Mouse (Mus musculus) ovary, postnatal 14 days (tissue): ENCODE measurements around the gene Rcl1.

Experiments
- DNase-seq: peaks from one replicate; pipeline ENCODE4 v3.0.0; 2022; ENCODE audit warnings: low spot score

The Rcl1 gene

GRCm38 (mm10) chr19:29100874-29101542 lies at the start of gene Rcl1:
Gene Rcl1 (plus strand): TSS chr19:29101375.
- peak; percentile 80 for DNase-seq

GRCm38 (mm10) chr19:29052786-29053185 lies 48.4 kb upstream of the Rcl1 start:
- DNase-seq, result no peak

DNA sequence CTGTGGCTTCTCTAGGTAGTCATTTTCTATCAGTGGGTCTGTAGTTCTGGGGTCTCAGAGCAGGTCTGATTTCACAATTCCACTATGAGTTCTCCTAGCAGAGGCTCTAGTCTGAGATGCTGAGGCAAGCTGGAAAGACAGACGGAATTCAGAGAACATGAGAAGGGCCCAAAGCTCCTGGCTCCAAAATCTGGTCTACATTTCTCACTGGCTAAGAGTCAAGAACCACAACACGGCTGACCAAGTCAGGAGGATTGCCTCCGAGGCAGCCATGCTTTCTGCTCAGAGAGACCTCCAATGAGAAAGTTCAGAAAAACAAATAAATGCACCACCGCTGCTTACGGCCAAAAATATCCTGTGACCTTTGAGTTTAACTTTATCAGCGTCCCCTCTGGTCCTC lies 46.6 kb upstream of the Rcl1 start:
- no peak for DNase-seq

- no peak for DNase-seq
Observed at GRCm38 (mm10) chr19:29055469-29055868, 45.7 kb upstream of the Rcl1 start.

DNA sequence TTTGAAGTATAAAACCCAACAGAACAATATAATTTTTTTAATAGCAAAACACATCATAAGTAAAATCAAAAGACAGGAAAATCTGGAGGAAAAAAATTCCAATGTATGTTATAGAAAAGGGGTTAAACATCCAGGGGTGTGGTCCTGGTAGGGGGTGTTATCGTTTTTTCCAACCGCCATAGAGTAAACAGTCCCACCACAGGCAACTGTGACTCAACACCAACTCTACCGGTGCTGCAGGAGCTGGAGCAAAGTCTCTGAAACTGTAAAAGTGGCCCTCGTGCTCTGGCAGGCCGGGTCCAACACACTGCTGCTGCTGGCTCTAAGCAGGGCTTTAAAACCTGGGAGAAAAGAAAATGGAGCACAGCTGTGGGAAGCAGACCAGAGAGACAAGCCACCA lies 42.4 kb upstream of the Rcl1 start:
- no peak for DNase-seq

GRCm38 (mm10) chr19:29059688-29060087 lies 41.5 kb upstream of the Rcl1 start:
- no peak for DNase-seq

DNA sequence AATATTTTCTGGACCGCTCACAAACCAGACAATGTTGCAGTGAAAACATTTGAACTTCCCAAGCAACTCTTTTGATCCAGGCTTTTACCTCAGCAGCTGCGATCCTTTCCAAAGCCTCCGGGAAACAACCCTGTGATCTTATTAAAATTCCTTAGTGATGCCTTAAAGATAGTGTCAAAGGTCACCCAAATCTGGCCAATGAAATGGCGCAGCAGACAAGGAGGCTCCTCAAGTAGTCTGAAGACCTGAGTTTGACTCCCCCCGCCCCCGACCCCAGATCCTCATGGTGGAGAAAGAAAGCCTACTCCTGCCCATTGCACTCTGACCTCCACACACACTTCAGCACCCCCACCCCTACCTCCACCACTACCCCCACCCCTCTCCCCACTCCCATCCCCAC lies 40.9 kb upstream of the Rcl1 start:
- no peak for DNase-seq

DNA sequence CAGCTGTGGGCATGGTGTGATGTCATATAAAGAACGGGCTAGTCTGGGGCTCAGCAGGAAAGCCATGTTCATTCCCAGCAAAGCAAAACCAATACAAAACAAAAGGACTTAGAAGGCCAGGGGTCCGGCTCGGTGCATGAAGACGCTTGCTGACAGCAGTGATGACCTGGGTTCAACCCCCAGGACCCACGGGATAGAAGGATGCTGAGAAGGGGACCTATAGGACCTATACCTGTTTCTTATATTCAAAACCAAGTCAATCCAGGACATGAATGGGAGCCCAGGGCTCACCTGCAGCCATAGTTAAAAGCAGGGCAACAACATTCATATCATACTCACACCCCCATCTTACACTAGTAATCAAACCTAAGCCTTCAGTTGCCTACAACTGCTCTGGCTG lies 38.2 kb upstream of the Rcl1 start:
- DNase-seq, result no peak

GRCm38 (mm10) chr19:29063577-29064363 lies 37.4 kb upstream of the Rcl1 start:
- DNase-seq, result peak; percentile 94

DNA sequence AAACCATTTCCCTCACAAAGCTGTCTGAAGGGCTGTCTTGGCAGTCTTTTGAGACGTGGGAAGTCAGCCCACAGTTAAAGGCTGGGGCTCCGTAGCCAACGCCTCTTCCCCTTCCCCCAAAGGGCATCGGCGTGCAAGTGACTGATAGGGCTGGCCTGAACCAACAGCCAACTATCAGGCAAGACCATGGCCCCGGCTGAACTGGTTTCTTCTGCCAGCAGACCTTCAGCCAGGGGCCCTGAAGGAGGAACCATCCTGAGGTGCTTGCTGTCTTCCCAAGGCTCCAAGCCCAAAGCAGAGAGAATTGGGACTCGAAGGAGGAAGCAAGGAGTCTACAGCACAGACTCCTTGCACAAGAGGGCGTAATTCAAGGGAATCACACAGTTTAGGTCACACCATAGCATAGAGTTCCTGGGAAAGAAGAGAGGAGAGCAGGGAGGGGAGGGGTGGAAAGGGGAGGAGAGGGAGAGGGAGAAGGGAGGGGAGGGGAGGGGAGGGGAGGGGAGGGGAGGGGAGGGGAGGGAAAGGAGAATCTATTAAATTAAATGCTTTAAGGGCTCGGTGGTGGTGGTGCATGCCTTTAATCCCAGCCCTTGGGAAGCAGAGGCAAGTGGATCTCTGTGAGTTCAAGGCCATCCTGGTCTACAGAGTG lies 36.6 kb upstream of the Rcl1 start:
- DNase-seq, result peak; percentile 20

DNA sequence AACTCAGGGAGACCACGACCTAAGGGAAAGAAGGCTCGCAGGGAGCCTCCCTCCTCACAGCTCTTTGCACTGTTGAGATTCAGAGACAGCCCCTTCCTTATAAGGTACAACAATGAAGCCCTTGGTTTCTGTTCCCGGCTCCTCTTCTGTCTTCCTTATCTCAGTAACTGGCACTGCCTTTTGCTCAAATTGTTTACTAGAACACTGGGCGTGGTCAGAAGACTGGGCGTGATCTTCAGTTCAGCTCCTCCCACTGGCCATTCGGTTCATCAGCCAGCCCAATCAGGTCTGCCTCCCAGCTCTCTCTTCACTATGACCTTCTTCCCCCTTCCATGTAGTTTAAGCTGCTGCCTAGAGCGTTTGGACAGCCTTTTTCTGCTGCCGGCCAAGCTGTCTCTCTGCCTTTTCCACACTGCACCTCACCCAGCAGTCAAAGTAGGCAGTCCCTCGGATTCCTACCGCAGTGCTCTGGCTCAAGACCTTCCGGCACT lies 34.1 kb upstream of the Rcl1 start:
- peak; percentile 31 for DNase-seq

DNA sequence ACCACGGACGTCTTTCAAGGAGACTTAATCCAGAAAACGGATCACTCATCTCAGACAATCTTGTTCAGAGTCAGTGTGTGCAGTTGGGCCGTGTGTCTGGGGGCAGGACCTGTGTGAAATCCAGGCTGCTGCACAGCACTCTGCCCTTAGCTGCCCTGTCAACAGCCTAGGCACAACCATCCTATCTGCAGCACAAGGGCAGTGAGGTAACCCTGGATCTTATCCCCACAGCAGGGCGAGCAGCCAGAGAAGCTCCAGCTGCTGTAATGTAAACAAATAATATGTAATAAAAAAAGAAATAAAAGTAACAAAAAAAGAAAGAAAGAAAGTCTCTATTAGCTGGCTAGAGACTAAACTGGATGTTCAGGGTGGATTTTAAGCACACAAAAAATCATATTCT lies 32.0 kb upstream of the Rcl1 start:
- DNase-seq, result no peak

DNA sequence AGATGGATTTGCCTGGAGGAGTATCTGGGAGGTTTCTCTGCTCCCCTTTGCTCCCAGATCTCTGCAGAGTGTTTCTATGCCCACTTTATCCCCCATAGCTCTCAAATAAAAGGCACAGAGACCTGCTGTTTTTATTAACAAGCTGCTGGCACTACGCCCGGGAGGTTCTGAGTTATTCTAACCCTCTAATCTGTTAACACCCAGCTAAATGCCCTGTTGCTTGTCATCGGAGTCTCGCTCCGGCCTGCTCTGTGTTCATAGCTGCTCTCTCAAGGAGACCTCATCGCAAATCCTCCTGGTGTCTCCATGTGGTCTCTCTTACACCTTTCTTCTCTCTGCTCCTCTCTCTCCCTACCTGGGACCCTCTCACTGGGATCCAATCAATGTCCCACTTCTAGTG lies 26.4 kb upstream of the Rcl1 start:
- DNase-seq, result peak; percentile 21

DNA sequence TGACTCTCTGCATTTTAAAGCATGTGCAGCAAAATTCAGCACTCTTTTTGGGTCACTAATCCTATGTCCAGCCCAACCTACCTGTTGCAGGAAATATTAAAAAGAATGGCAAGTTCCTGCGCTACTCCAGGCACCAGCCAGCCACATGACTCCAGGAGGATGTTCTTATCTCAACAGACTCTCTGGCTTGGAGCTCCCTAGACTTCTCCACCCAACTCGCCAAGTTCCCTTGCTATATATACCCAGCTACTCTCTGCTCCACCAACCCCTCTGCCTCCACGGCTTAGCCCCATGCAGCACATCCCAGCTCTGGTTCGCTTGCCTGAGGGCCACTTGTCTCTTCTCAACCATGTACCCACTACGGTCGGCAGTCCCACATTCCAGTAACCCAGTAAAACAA lies 12.5 kb upstream of the Rcl1 start:
- DNase-seq, result no peak

DNA sequence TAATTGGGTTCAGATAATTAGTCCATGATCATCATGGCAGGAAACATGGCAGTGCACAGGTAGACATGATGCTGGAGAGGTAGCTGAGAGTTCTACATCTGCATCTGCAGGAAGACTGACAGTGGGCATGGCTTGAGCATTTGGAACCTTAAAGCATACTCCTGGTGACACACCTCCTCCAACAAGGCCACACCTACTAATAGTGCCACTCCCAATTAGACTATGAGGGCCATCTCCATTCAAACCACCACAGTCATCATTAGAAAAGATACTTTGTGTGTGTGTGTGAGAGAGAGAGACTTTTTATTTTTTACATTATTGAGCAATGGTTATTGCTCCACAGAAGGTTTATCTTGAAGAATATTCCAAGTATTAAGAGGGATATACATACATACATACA lies 9.0 kb upstream of the Rcl1 start:
- DNase-seq, result no peak

DNA sequence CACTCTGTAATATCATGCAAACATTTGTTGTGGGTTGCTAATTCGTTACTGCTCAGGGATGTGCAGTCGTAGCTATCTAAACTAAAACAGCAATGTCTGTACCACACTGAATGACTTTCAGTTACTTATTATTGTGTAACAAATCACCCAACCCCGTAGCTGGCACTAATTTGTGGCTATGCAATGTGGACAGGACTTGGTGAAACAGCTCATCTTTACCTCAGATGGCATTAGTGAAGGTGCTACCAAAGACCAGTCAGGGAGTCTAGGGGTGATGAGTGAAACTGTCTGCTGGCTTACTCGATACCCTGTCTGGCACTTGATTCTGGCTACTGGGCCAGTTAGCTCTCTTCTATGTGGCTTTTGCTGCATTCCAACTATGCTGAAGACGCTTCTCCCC lies 2.1 kb upstream of the Rcl1 start:
- no peak for DNase-seq

DNA sequence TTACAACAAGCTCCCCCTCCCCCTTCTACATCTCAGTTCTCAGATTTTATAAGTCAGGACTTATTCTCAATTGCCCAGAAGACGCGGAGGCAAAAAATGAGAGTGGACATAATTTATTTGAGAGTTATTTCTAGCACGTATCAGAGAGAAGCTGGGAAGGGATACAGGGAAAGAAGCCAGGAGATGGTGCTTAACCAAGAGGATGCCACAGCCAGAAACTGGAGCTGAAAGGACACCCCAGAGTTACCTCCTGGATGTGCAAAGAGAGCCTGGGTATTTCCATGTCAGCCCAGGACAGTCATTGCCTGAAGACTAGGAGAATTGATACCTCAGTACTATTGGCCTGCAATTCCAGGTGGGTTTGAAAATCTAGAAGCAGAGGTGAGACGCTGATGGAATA lies 1.6 kb upstream of the Rcl1 start:
- DNase-seq, result no peak

DNA sequence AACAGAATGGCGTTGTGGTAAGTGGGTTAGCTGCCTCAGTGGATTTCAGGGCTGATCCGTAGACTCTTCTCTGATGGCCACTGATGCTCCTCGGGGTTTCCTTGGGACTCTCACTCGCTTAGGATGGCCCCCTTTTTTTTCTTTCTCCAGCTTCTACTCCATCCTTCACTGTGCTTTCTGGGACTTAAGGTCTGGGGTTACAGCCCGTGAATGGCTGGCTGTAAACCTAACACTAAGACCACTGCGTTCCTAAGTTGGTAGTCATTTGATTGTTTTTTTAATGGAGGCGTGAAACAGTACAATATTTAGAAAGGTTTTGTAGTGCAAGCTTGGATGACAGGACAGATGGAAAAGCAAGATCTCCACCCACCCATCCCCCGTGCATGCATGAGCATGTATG lies 914 bp upstream of the Rcl1 start:
- DNase-seq, result no peak

DNA sequence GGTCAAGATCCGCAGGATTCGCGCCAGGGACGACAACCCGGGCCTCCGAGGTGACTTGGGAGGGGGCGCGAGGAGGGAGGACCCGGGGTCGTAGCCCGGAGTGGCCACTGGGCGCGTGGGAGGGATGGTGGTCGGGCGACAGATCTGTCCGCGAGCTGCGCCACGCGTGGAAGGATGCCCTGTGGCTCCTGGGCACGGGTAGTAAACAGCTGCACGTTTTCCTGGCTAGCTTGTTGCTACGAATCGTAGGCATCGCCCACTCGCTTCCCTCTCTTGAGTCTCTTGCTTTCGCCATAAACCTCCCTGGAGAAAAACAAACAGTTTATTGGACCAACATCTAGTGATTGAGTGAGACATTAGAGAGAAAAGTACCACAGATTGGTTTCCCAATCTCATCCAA lies 416 bp downstream of the Rcl1 start:
- no peak for DNase-seq

- no peak for DNase-seq
Observed at GRCm38 (mm10) chr19:29102098-29102497, 923 bp downstream of the Rcl1 start.

DNA sequence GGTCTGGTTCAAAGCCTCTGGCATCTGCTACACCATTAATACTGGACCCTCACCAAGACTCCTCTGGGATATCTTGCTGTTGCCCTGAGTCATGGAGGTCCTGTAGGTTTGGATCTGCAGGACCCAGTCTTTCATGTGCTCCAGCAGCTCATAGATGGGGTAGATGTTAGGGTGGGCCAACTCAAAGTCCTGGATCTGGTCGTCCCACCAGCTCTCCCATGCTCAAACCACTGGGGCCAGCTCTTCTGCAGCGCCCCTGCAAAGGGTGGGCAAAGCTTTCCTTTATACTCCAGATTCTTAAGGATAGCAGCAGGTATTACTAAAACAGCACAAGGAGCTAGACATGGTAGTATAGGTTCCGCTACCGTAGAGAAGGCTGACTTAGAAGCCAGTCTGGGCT lies 4.6 kb downstream of the Rcl1 start:
- no peak for DNase-seq

GRCm38 (mm10) chr19:29106261-29106660 lies 5.1 kb downstream of the Rcl1 start:
- DNase-seq, result no peak

DNA sequence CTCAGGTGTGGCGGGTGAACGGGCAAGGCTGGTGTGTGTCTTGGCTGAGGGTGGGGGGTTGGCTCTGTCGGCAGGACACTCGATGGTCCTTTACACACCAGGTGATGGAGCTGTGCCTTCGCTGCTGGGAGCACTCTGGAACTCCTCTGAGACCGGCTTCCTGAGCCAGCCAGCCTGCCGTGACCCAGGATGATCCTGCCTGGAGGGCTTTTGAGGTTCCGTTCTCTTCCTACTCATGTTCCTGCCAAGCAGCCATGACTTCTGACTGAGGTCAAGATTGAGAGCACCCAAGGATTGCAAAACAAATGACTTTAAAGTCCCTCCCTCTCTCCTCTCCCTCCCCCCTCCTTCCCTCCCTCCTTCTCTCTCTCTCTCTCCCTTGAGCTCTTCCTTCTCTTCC lies 11.5 kb downstream of the Rcl1 start:
- DNase-seq, result no peak
